Mouse (Mus musculus) CD4-positive helper T cell, adult 2 months (primary cell): ENCODE measurements around the gene Usp12.

Source experiments
- DNase-seq: peaks from one replicate; pipeline ENCODE4 v3.0.0-alpha.2; 2012; ENCODE audit warnings: low read depth, missing footprints, low spot score

Usp12 gene

DNA sequence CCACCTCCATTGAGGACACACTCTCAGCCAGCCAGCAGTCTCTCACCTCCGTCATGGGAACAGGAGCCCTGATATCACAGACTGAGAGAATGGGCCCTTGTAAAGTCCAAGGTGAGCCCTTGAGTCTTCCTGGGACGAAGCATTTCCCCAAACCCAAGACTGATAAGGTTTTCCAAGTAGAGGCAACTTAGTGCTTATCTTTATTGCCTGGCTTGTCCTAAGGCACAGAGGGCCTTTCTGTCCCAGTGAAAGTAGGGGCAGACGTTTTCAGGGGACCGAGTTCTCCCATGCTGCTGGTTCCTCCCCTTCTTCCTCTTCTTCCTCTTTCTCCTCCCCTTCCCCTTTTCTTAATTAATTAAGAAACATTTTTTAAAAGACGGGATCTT lies 101.8 kb downstream of the Usp12 start:
- DNase-seq = no peak

DNA sequence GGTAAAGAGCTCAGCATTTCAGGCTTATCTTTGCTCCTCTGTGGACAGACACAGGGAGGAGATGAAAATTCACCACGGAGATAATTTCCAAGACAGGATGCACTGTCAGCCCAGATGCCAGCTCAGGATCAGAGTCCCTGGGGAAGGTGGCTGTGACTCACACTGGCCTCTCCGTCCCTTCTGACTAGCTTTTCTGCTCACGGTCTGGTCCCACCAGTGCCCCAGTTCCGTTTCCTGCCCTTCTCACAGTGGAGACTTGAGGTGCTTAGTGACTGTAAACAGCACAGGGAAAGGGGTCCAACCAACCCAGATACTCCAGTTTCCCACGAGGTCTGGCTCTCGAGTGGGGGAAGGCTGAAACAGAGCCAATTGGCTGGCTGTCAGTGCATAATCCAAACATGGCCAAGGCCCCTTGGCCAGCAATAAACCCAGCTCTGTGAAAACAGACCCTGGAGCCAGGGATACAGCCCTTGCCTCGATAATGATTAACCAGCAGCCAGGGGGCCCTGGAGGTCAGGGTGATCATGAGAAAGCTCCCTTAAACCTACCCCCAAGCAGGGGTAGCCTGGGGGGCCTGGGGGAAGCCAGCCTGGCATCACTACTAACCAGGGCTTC lies 102.3 kb downstream of the Usp12 start:
- no peak for DNase-seq

DNA sequence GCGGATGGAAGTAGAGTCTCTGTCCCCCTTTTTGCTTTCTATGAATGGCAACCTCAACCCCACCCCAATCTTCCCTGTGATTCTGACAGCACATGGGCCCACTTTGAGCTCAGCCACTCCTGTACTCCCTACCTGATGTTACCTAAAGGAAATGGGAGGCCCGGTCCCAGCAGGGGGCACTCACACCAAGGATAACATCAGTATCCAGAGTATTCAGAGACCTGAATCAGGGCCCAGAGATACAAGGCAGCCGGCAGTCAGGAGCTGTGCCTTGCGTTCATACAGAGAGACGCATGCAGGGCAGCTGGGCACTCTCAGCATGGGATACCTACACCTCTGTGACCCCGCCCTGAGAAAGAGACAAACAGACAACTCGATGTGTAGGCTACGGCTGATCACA lies 103.1 kb downstream of the Usp12 start:
- DNase-seq = no peak

DNA sequence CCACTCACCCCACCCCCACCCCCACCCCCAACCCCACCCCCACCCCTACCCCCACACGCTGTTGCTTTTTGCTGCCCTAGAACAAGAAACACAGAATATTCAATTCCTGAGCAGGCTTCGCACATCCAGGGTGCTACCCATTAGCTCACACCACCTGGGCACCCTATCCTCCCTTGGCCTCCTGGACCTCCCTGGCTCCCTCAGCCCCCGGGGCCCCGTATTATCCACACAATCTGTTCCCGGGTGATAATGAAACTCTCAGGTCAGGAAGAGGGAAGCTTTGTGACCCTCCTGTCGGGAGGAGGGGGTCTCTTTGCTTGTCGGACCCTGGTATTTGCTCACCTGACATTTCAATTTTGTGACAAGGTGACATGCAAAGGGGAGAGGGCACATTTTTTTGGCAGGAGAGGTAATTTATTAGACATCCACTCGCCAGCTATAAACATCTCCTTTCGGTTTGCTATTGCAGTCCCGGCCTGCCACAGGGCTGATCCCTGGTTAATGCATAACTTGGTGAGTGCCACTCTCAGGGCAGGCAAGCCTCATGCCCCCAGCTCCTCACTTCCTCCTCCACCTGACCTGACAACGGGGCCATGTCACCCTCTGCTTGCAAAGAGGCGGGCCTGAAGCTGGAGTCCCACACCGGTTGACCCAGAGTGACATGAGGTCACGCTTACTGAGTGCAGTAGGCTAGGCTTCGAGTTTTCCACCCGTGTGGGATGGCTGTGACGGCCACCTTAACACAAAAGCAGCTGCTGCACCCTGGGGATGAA lies 107.1 kb downstream of the Usp12 start:
- no peak for DNase-seq

DNA sequence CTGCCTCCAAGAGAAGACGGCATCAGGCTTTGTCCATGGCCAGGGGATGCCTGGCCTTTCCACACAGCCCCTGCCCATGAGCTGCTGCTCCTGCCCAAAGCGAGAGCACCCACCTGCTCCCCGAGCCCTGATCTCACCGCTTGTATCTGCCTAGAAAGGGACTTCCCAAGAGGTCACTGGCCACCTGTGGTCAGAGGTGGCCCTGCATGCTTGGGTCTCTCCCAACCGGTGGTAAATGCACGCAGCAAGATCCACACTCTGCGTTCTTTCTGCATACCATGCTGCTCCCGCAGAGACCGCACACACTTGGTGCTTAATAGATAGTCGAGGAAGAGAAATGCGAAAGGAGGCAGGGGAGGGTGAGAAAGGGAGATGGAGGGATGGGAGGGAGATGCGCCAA lies 107.9 kb downstream of the Usp12 start:
- no peak for DNase-seq
